Mouse (Mus musculus) lung, adult 2 months (tissue): ENCODE measurements around the gene B3gnt9.
"Not testable (repeated sequence)": the region's sequence is repeated elsewhere in the genome, so short reads cannot be mapped to it uniquely, and the experiment has no call there.

ENCODE experiments used
- CTCF ChIP-seq: fragments of 200-500 bp; IDR thresholded peaks from 2 replicates; pipeline ENCODE4 v1.5.1; 2011; ENCODE audit warnings: mild to moderate bottlenecking, low read length, control low read depth; ENCODE audit not compliant: insufficient read depth
- POLR2A ChIP-seq: fragments of 200-500 bp; IDR thresholded peaks from 2 replicates; pipeline ENCODE4 v1.6.1; 2011; ENCODE audit warnings: low read depth, mild to moderate bottlenecking, control low read depth, low read length, borderline replicate concordance; ENCODE audit errors: extremely low read depth

GRCm38 (mm10) chr8:105291802-105292201 lies 36.8 kb upstream of the B3gnt9 start:
- not testable (repeated sequence) for TF ChIP-seq CTCF, POLR2A
